Mouse (Mus musculus): ENCODE data around the gene Plppr1. TPM values are rescaled to one million over a fixed set of nuclear protein-coding genes. Genes with fewer than 3 reads are reported as not detected.

Plppr1 gene
- polyA plus RNA-seq, 1 experiment: not detected

GRCm38 (mm10) chr4:49059402-49060381 is 619 bp downstream of the Plppr1 start:
- peaks cover 15% of the 10 kb centered on the region for H3K4me1 ChIP-seq (ENCODE audit: control insufficient read depth, insufficient read depth, low read length)
- TF ChIP-seq POLR2A (IDR thresholded peaks at IDR 0.05; ENCODE audit: insufficient read depth, low read depth, low read length): no peak
- 0 out of 2 replicates have a peak, but pooled peaks have one; percentile 24 for TF ChIP-seq CTCF (IDR thresholded peaks at IDR 0.05; ENCODE audit: insufficient read depth, low read depth, low read length)
- peak overlapping the region; percentile 84 for H3K4me3 ChIP-seq (ENCODE audit: insufficient read depth, low read depth, low read length)
- peak overlapping the region; percentile 7; the same call in 1 of the 2 replicates for H3K27ac ChIP-seq (ENCODE audit: insufficient read depth, low read depth, low read length)
- WGBS: under 1% methylated on average over 62 of the region's 62 CpGs

- no peaks in the 10 kb centered on the region for H3K4me1 ChIP-seq (ENCODE audit: control insufficient read depth, insufficient read depth, low read length)
- WGBS: 82% methylated on average over 4 of the region's 4 CpGs
- TF ChIP-seq CTCF (IDR thresholded peaks at IDR 0.05; ENCODE audit: insufficient read depth, low read depth, low read length) (no peak), POLR2A (IDR thresholded peaks at IDR 0.05; ENCODE audit: insufficient read depth, low read depth, low read length) (no peak)
- no peak overlapping the region for H3K4me3 ChIP-seq (ENCODE audit: insufficient read depth, low read depth, low read length)
- no peak overlapping the region for H3K27ac ChIP-seq (ENCODE audit: insufficient read depth, low read depth, low read length)
Observed at GRCm38 (mm10) chr4:49069471-49069870, 10.4 kb downstream of the Plppr1 start.

- 36% methylated on average over 4 of the region's 4 CpGs for WGBS
- Histone ChIP-seq H3K4me1 (ENCODE audit: control insufficient read depth, insufficient read depth, low read length) (no peaks in the 10 kb centered on the region), H3K4me3 (ENCODE audit: insufficient read depth, low read depth, low read length) (no peak overlapping the region), H3K27ac (ENCODE audit: insufficient read depth, low read depth, low read length) (no peak overlapping the region)
- TF ChIP-seq POLR2A (IDR thresholded peaks at IDR 0.05; ENCODE audit: insufficient read depth, low read depth, low read length) (no peak), CTCF (IDR thresholded peaks at IDR 0.05; ENCODE audit: insufficient read depth, low read depth, low read length) (no peak)
Observed at GRCm38 (mm10) chr4:49072886-49073285, 13.8 kb downstream of the Plppr1 start.

GRCm38 (mm10) chr4:49075881-49076280 is 16.8 kb downstream of the Plppr1 start:
- H3K4me1 ChIP-seq (ENCODE audit: control insufficient read depth, insufficient read depth, low read length): peaks cover 2% of the 10 kb centered on the region; the same call in 1 of the 2 replicates
- TF ChIP-seq POLR2A (IDR thresholded peaks at IDR 0.05; ENCODE audit: insufficient read depth, low read depth, low read length) (no peak), CTCF (IDR thresholded peaks at IDR 0.05; ENCODE audit: insufficient read depth, low read depth, low read length) (no peak)
- 93% methylated on average over 2 of the region's 2 CpGs for WGBS

GRCm38 (mm10) chr4:49079399-49079798 is 20.3 kb downstream of the Plppr1 start:
- H3K4me3 ChIP-seq (ENCODE audit: insufficient read depth, low read depth, low read length): no peak overlapping the region
- 57% methylated on average over 1 of the region's 1 CpGs for WGBS
- H3K27ac ChIP-seq (ENCODE audit: insufficient read depth, low read depth, low read length): no peak overlapping the region
- no peak for TF ChIP-seq POLR2A (IDR thresholded peaks at IDR 0.05; ENCODE audit: insufficient read depth, low read depth, low read length)
- no peak for TF ChIP-seq CTCF (IDR thresholded peaks at IDR 0.05; ENCODE audit: insufficient read depth, low read depth, low read length)
- H3K4me1 ChIP-seq (ENCODE audit: control insufficient read depth, insufficient read depth, low read length): peaks cover 2% of the 10 kb centered on the region; the same call in 1 of the 2 replicates

More at GRCm38 (mm10) chr4:49075881-49076280, 16.8 kb downstream of the Plppr1 start:
- no peak overlapping the region for H3K4me3 ChIP-seq (ENCODE audit: insufficient read depth, low read depth, low read length)
- no peak overlapping the region for H3K27ac ChIP-seq (ENCODE audit: insufficient read depth, low read depth, low read length)

GRCm38 (mm10) chr4:49088205-49088604 is 29.1 kb downstream of the Plppr1 start:
- H3K4me1 ChIP-seq (ENCODE audit: control insufficient read depth, insufficient read depth, low read length): no peaks in the 10 kb centered on the region
- H3K4me3 ChIP-seq (ENCODE audit: insufficient read depth, low read depth, low read length): no peak overlapping the region
- 44% methylated on average over 3 of the region's 3 CpGs for WGBS
- H3K27ac ChIP-seq (ENCODE audit: insufficient read depth, low read depth, low read length): no peak overlapping the region
- TF ChIP-seq POLR2A (IDR thresholded peaks at IDR 0.05; ENCODE audit: insufficient read depth, low read depth, low read length) (no peak), CTCF (IDR thresholded peaks at IDR 0.05; ENCODE audit: insufficient read depth, low read depth, low read length) (no peak)

- 90% methylated on average over 1 of the region's 1 CpGs for WGBS
- no peak overlapping the region for H3K4me3 ChIP-seq (ENCODE audit: insufficient read depth, low read depth, low read length)
- no peak for TF ChIP-seq POLR2A (IDR thresholded peaks at IDR 0.05; ENCODE audit: insufficient read depth, low read depth, low read length)
- no peak overlapping the region for H3K27ac ChIP-seq (ENCODE audit: insufficient read depth, low read depth, low read length)
- no peaks in the 10 kb centered on the region for H3K4me1 ChIP-seq (ENCODE audit: control insufficient read depth, insufficient read depth, low read length)
Observed at GRCm38 (mm10) chr4:49090461-49090860, 31.4 kb downstream of the Plppr1 start.

GRCm38 (mm10) chr4:49099448-49099847 is 40.4 kb downstream of the Plppr1 start:
- Histone ChIP-seq H3K27ac (ENCODE audit: insufficient read depth, low read depth, low read length) (no peak overlapping the region), H3K4me1 (ENCODE audit: control insufficient read depth, insufficient read depth, low read length) (no peaks in the 10 kb centered on the region), H3K4me3 (ENCODE audit: insufficient read depth, low read depth, low read length) (no peak overlapping the region)
- TF ChIP-seq POLR2A (IDR thresholded peaks at IDR 0.05; ENCODE audit: insufficient read depth, low read depth, low read length) (no peak), CTCF (IDR thresholded peaks at IDR 0.05; ENCODE audit: insufficient read depth, low read depth, low read length) (no peak)
- 70% methylated on average over 2 of the region's 2 CpGs for WGBS
